Mouse (Mus musculus): ENCODE results near the gene Col5a3.
A peak's percentile ranks its signal among the peaks of the same experiment; 100 is the strongest.

Col5a3 gene

DNA sequence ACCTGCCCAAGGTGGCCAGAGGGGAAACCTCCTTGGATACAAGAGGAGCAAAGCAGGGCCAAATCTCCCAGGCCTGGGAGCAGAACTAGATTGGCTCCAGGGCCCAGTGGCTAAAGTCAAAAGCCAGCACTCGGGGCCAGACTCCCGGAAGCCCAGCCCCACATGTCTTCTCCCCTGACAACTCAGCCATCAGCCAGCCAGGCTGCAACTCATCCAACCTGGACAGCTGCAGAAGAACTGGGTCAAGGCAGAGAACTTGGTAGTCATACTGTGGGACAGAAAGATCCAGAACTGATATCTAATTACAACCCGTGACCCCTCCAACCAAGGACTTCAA is 9.7 kb downstream of the Col5a3 start:
- no peak for DNase-seq (ENCODE audit: low read depth, low spot score)

DNA sequence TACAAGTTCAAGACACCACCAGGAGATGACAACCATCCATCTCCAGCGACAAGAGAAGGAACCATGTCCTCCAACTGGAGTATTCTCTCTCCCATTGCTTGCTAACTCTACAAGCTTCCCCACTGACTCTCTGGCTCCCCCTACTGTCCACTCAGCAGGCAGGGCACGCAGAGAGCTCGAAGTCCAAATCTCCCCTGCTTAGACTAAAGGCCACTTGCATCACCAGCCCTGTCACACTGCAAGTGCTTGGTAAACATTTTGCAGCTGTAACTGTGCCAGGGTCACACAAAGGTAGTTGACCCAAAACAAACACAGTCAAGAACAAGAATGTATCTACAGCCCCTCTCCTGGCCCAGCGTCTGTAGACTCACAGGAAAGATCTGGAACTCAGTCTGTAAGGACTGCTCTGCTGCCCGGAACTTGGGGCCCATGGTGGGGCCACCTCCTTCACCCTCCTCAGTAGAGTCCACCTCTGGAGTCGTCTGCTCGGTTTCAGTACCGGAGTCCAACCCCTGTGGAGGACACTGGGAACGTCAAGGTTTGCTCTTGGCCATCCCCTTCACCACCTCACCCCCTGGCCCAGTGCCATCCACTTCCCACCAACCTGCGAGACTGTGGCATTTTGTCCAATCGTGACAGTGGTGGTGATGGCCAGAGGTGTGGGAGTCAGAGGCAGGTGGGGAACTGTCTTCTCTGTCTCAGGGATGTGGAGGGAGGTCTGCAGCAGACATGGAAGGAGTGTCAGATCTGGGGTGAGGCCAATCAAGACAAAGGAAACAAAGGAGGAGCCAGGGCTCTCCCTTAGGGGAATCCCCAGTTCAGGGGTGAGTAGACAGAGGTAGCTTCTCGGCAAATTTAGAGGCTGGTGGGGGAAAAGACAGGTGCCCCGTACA is 10.4 kb downstream of the Col5a3 start:
- DNase-seq (ENCODE audit: low read depth, low spot score) = peak; percentile 82

GRCm38 (mm10) chr9:20794108-20794806 is 20.6 kb downstream of the Col5a3 start:
- DNase-seq (ENCODE audit: low read depth, low spot score) = no peak

DNA sequence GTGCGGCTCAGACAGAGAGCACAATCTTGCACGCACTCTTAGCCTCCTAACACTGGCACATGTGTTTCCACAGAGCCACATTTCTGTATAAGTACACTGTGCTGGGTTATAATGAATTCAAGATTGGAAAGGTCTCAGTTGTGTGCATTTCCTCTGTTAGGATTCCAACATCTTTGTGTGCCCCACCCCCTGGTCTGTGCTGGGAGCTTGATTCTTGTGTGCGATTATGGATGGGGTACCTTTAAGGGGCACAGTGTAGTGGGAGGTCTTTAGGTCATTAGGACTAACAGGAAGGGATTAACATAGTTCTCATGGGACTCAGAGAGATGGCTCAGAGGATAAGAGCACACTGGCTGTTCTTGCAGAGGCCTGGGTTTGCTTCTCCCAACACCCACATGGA is 24.5 kb downstream of the Col5a3 start:
- DNase-seq (ENCODE audit: low read depth, low spot score) = no peak

DNA sequence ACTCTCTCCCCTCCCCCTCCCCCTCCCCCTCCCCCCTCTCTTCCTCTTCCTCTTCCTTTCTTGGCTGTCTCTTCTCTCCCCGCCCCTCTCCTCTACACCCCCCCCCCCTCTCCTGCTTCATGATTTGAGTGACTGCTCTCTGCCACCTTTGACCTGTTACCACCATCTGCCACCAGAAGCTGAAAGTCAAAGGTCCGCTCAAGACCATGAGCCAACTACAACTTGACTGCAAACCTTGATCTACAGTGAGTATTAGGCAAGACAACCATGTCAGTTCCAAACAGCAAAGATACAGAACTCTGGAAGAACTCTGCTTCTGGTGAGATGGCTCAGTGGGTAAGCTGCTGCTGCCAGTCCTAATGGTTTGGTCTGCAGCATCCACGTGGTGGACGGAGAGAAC is 25.2 kb downstream of the Col5a3 start:
- no peak for DNase-seq (ENCODE audit: low read depth, low spot score)

DNA sequence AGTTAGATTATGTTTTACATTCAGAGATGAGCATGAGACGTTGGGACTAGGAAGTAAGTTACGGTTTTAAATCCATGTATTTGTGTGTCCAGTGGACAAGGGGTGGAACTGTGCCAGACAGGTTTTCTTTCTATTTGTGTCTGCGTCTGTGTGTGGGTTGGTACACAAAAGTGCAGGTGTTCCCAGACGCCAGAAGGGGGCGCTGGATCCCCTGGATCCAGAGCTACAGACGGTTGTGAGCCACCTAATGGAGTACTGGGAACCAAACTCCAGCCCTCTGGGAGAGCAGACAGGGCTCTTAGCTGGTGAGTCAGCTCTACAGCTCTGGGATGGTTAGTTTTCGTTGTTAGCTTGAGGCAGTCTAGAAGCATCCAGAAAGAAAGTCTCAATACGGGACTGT is 26.9 kb downstream of the Col5a3 start:
- no peak for DNase-seq (ENCODE audit: low read depth, low spot score)

GRCm38 (mm10) chr9:20785055-20785454 is 29.8 kb downstream of the Col5a3 start:
- no peak for DNase-seq (ENCODE audit: low read depth, low spot score)

- DNase-seq (ENCODE audit: low read depth, low spot score) = no peak
Observed at GRCm38 (mm10) chr9:20781286-20781685, 33.6 kb downstream of the Col5a3 start.

DNA sequence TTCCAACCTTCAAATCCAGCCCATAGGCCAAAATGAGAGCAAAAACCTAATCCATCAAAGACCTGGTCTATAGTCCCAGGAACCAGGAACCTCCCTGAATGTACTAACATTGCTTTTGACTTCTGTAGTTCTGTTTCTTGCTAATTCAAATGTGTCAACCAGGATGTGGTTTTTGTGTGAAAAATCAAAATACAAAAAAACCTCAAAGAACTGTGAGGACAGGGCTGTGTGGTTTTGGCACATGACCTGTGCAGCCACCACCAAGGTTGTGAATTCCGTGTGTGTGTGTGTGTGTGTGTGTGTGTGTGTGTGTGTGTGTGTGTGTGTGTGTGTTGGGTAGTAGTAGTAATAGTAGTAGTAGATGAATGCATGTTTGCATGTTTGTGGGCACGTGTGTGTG is 49.6 kb downstream of the Col5a3 start:
- DNase-seq (ENCODE audit: low read depth, low spot score) = peak; percentile 74

GRCm38 (mm10) chr9:20763099-20763498 is 51.8 kb downstream of the Col5a3 start:
- no peak for DNase-seq (ENCODE audit: low read depth, low spot score)

GRCm38 (mm10) chr9:20762197-20762961 is 52.5 kb downstream of the Col5a3 start:
- DNase-seq (ENCODE audit: low read depth, low spot score) = no peak

GRCm38 (mm10) chr9:20761388-20761787 is 53.5 kb downstream of the Col5a3 start:
- DNase-seq (ENCODE audit: low read depth, low spot score) = no peak

DNA sequence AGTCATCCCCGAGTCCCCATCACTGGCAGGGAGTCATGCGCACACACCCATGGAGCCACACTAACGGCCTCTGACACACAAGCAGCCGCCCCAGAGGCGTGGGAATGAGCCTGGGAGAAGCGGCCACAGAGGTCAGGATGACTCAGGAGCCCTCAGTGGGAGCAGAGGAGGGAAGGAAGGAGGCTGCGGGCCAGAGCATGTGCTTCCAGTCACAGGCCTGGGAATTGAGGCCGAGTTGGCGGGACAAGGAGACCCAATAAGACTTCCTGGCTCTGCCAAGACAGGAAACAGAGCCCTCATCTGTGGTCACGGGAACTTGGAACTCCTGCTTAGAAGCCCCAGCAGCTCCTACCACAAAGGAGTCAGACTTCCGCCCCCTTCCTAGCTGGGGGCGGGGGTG is 54.1 kb downstream of the Col5a3 start:
- DNase-seq (ENCODE audit: low read depth, low spot score) = no peak

- DNase-seq (ENCODE audit: low read depth, low spot score) = no peak
Observed at GRCm38 (mm10) chr9:20758896-20759295, 56.0 kb downstream of the Col5a3 start.

DNA sequence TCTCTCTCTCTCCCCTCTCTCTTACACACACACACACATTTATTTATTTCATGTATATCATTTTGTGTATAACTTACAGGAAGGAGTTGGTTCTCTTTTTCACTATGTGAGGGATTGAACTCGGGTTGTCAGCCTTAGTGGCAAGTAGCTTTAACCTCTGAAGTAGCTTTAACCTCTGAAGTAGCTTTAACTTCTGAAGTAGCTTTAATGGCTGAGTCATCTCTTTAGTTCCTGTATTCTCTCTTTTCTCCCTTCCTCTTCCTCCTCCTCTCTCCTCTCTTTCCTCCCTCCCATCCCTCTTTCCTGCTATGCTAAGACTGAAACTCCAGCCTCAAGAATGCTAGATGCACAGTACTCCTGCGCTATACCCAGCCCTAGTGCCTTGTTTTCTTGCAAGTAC is 56.6 kb downstream of the Col5a3 start:
- no peak for DNase-seq (ENCODE audit: low read depth, low spot score)

- peak; percentile 85 for DNase-seq (ENCODE audit: low read depth, low spot score)
Observed at GRCm38 (mm10) chr9:20757087-20757955, 57.5 kb downstream of the Col5a3 start.

- no peak for DNase-seq (ENCODE audit: low read depth, low spot score)
Observed at GRCm38 (mm10) chr9:20756081-20756700, 58.7 kb downstream of the Col5a3 start.

DNA sequence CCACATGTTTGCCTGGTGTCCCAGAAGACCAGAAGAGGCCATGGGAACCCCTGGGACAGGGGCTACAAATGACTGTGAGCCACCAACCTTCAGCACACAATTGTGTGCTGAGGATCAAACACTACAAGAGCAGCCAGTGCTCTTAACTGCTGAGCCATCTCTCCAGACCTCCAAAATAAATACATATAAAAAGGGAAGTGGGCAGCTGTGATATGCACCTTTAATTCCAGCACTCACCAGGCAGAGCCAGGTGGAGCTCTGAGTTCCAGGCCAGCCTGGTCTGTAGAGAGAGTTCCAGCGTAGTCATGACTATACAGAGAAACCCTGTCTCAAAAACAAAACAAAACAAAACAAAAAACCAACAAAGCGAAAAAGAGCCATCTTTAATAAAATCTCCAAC is 60.5 kb downstream of the Col5a3 start:
- DNase-seq (ENCODE audit: low read depth, low spot score) = no peak

DNA sequence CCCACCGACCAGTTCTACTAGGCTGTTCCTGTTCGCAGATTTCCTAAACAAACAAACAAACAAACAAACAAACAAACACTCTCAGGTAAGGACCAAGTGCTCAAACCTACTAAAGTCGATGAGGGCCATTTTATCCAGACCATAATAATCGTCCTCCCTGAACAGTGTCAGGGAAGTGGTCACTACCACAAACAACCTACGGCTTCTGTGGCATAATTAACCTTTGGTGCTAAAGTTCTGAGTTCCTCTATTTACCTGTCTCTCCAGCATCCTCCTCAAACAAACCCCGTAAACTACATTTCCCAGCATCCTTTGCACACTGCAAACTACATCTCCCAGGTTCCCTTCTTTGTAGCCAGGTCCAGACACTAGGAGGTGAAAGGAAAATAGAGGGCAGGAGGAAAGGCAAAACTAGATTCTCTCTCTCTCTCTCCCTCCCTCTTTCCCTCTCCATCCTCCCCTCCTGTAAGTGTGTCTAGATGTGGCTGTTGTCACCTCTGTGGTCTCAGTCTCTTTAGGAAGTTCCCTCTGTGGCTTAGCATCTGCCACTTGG is 63.3 kb downstream of the Col5a3 start:
- peak; percentile 56 for DNase-seq (ENCODE audit: low read depth, low spot score)

GRCm38 (mm10) chr9:20749213-20749612 is 65.7 kb downstream of the Col5a3 start:
- no peak for DNase-seq (ENCODE audit: low read depth, low spot score)

DNA sequence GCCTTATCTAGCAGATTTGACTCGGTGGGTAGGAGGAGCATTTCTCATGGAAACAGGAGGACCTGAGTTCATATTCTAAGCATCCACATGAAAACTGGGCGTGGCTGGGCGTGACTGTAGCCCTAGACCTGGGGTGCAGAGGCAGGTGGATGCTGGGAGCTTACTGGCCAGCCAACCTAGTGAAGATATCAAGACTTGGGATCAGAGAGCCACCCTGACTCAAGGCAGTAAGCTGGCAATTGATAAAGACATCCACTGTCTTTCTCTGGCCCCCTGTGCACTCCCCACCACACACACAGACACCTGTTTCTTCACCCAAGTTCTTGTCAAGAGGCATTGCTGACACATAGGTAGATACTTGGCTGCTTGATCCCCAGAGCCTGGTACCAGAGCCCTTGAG is 66.3 kb downstream of the Col5a3 start:
- no peak for DNase-seq (ENCODE audit: low read depth, low spot score)
